Mouse (Mus musculus) CH12.LX (cell line): Measurements from ENCODE around the gene 1700022I11Rik.

Source experiments
- CTCF ChIP-seq, 2 experiments: IDR thresholded peaks in 1 of 2; conservative IDR thresholded peaks in 1 of 2; 2 replicates each; pipeline ENCODE4 v1.5.1; 2011 to 2012; ENCODE audit warnings: low read depth in 2 of 2, low read length in 2 of 2, improper control_type of control experiment in 1 of 2, inconsistent platforms in 1 of 2, mild to moderate bottlenecking in 1 of 2, moderate library complexity in 1 of 2
- HCFC1 ChIP-seq: IDR thresholded peaks from 2 replicates; pipeline ENCODE4 v1.6.1; 2012; ENCODE audit warnings: low read depth, mild to moderate bottlenecking, inconsistent platforms, low read length, improper control_type of control experiment
- SIN3A ChIP-seq: IDR thresholded peaks from 2 replicates; pipeline ENCODE4 v1.6.1; 2012; ENCODE audit warnings: low read length, improper control_type of control experiment, inconsistent platforms

DNA sequence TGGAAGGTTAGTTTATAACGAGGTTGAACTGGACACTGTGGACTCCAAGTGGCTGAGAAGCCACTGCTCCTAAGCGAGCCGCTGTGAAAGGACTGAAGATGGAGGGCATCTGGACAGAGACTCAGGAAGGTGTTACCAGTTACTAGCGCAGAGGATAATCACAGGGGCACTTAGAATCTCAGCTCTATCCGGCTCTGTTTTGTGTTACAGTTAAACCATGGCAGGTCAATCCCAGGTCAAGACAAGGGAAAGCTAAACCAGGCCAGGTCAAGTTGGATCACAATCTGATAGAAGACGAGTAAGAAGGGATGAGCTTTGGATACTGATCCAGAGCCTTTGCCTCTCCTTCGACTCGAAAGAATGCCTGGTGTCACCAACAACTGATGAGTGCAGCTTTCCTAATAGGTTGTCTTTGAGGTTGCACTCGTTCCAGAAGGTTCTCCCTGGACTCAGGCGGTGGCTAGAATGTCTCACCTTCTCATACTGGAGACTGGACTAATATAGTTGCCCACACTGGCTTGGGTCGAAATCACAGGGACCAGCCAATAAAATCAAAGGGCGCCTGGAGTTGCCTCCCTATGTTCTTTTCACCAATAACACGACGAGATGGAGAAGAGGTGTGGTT lies 20.2 kb upstream of the 1700022I11Rik start:
- no peak for TF ChIP-seq SIN3A
- TF ChIP-seq HCFC1, result no peak
- TF ChIP-seq CTCF (conservative IDR thresholded peaks at IDR 0.05 in 1 of 2, IDR thresholded peaks at IDR 0.05 in 1 of 2; ENCODE audit: low read depth in 2 of 2, low read length in 2 of 2), result no peak
